Mouse (Mus musculus) kidney, embryonic 16.5 days (tissue): ENCODE measurements at regions not wholly inside any gene's neighbourhood (a gene's known extent, or its start where the extent isn't known, plus 50 kb on each side); places are given as distances from the start of the nearest gene placed in this dataset.
A peak's percentile ranks its signal among the peaks of the same experiment; 100 is the strongest.

Experiments
- ATAC-seq: fragments of 200-750 bp; cut with Nextera tagmentation; 2 replicates; pipeline ENCODE4 v1.8.0; 2017; ENCODE audit warnings: moderate TSS enrichment; ENCODE audit not compliant: low FRiP score, low TSS enrichment
- H3K27ac ChIP-seq: fragments of 300-500 bp; sonication (generic); 2 replicates; pipeline ENCODE4 v1.5.1; 2014; ENCODE audit warnings: low read length
- H3K27me3 ChIP-seq: fragments of 300-500 bp; sonication (generic); 2 replicates; pipeline ENCODE4 v1.6.1; 2014; ENCODE audit warnings: low read length, control low read depth, mixed read lengths; ENCODE audit not compliant: insufficient read depth
- H3K36me3 ChIP-seq: fragments of 300-500 bp; sonication (generic); 2 replicates; pipeline ENCODE4 v1.6.1; 2014; ENCODE audit warnings: low read length, control low read depth, mixed read lengths; ENCODE audit not compliant: insufficient read depth
- H3K4me1 ChIP-seq: fragments of 300-500 bp; sonication (generic); 2 replicates; pipeline ENCODE4 v1.6.1; 2014; ENCODE audit warnings: low read length, control low read depth, mixed read lengths; ENCODE audit not compliant: insufficient read depth
- H3K4me2 ChIP-seq: fragments of 300-500 bp; sonication (generic); replicated peaks from 2 replicates; pipeline ENCODE4 v1.6.1; 2014; ENCODE audit warnings: low read depth, low read length
- H3K4me3 ChIP-seq: fragments of 300-500 bp; sonication (generic); 2 replicates; pipeline ENCODE4 v1.5.1; 2014; ENCODE audit warnings: mild to moderate bottlenecking, low read length
- H3K9ac ChIP-seq: fragments of 300-500 bp; sonication (generic); replicated peaks from 2 replicates; pipeline ENCODE4 v1.6.1; 2014; ENCODE audit warnings: low read length
- H3K9me3 ChIP-seq: fragments of 300-500 bp; sonication (generic); 2 replicates; pipeline ENCODE4 v1.6.1; 2016; ENCODE audit warnings: low read length, control low read depth
- WGBS: fragments of 180-500 bp; shearing (Covaris S2); extraction: QIAGEN DNeasy Blood & Tissue Kit; methylation state at CpG from one replicate; pipeline ENCODE4 v1.1.7; 2014; 5-methylcytosine and 5-hydroxymethylcytosine counted together

- H3K4me3 ChIP-seq = no peak overlapping the region
- no peaks in the 10 kb centered on the region for H3K36me3 ChIP-seq
- H3K27me3 ChIP-seq = no peaks in the 10 kb centered on the region
- H3K4me1 ChIP-seq = peaks cover 14% of the 10 kb centered on the region; the same call in 1 of the 2 replicates
- H3K4me2 ChIP-seq = no peak overlapping the region
- H3K9ac ChIP-seq = no peak overlapping the region
- peak; percentile 84; the same call in 1 of the 2 replicates for ATAC-seq
- no peak overlapping the region for H3K27ac ChIP-seq
- no peaks in the 10 kb centered on the region for H3K9me3 ChIP-seq
- WGBS = 44% methylated on average over 3 of the region's 3 CpGs
Observed at GRCm38 (mm10) chr10:56799307-56799706, 422.2 kb downstream of the Gja1 start.

- WGBS = 25% methylated on average over 3 of the region's 3 CpGs
- no peak overlapping the region for H3K9ac ChIP-seq
- peak; percentile 40; the same call in 1 of the 2 replicates for ATAC-seq
- no peaks in the 10 kb centered on the region for H3K36me3 ChIP-seq
- H3K4me1 ChIP-seq = peaks cover 14% of the 10 kb centered on the region; the same call in 1 of the 2 replicates
- H3K27me3 ChIP-seq = no peaks in the 10 kb centered on the region
- H3K4me2 ChIP-seq = no peak overlapping the region
- H3K4me3 ChIP-seq = no peak overlapping the region
- no peaks in the 10 kb centered on the region for H3K9me3 ChIP-seq
- H3K27ac ChIP-seq = no peak overlapping the region
Observed at GRCm38 (mm10) chr10:56799745-56800144, 422.6 kb downstream of the Gja1 start.

- Histone ChIP-seq H3K36me3 (no peaks in the 10 kb centered on the region), H3K27ac (no peak overlapping the region), H3K9ac (no peak overlapping the region), H3K4me1 (no peaks in the 10 kb centered on the region), H3K4me3 (no peak overlapping the region), H3K9me3 (0 out of 2 replicates have a peak, but pooled peaks cover 2% of the 10 kb centered on the region), H3K27me3 (no peaks in the 10 kb centered on the region), H3K4me2 (no peak overlapping the region)
- WGBS = 83% methylated on average over 1 of the region's 1 CpGs
- ATAC-seq = no peak
Observed at GRCm38 (mm10) chr10:56809006-56809405, 431.9 kb downstream of the Gja1 start.

GRCm38 (mm10) chr10:56822158-56822557, 445.0 kb downstream of the Gja1 start:
- WGBS = 49% methylated on average over 5 of the region's 5 CpGs
- H3K9ac ChIP-seq = no peak overlapping the region
- no peak overlapping the region for H3K4me3 ChIP-seq
- no peaks in the 10 kb centered on the region for H3K9me3 ChIP-seq
- no peak for ATAC-seq
- no peaks in the 10 kb centered on the region for H3K36me3 ChIP-seq
- H3K4me1 ChIP-seq = no peaks in the 10 kb centered on the region
- no peaks in the 10 kb centered on the region for H3K27me3 ChIP-seq
- no peak overlapping the region for H3K4me2 ChIP-seq
- H3K27ac ChIP-seq = no peak overlapping the region

GRCm38 (mm10) chr10:56831331-56831730, 454.2 kb downstream of the Gja1 start:
- Histone ChIP-seq H3K4me1 (no peaks in the 10 kb centered on the region), H3K4me2 (no peak overlapping the region), H3K9me3 (no peaks in the 10 kb centered on the region), H3K4me3 (no peak overlapping the region), H3K27ac (no peak overlapping the region), H3K27me3 (no peaks in the 10 kb centered on the region), H3K36me3 (no peaks in the 10 kb centered on the region), H3K9ac (no peak overlapping the region)
- ATAC-seq = no peak
- WGBS = 85% methylated on average over 1 of the region's 1 CpGs

GRCm38 (mm10) chr10:56831966-56832365, 454.8 kb downstream of the Gja1 start:
- Histone ChIP-seq H3K4me2 (no peak overlapping the region), H3K4me1 (no peaks in the 10 kb centered on the region), H3K9ac (no peak overlapping the region), H3K9me3 (no peaks in the 10 kb centered on the region), H3K27me3 (no peaks in the 10 kb centered on the region), H3K36me3 (no peaks in the 10 kb centered on the region), H3K4me3 (no peak overlapping the region), H3K27ac (no peak overlapping the region)
- 68% methylated on average over 4 of the region's 4 CpGs for WGBS
- ATAC-seq = no peak

- ATAC-seq = no peak
- Histone ChIP-seq H3K36me3 (no peaks in the 10 kb centered on the region), H3K9me3 (no peaks in the 10 kb centered on the region), H3K4me3 (no peak overlapping the region), H3K27me3 (no peaks in the 10 kb centered on the region), H3K9ac (no peak overlapping the region), H3K27ac (no peak overlapping the region), H3K4me2 (no peak overlapping the region), H3K4me1 (no peaks in the 10 kb centered on the region)
- WGBS = 93% methylated on average over 4 of the region's 4 CpGs
Observed at GRCm38 (mm10) chr10:56836130-56836529, 459.0 kb downstream of the Gja1 start.

- ATAC-seq = no peak
- H3K27ac ChIP-seq = no peak overlapping the region
- H3K36me3 ChIP-seq = no peaks in the 10 kb centered on the region
Observed at GRCm38 (mm10) chr10:56839006-56839495, 461.9 kb downstream of the Gja1 start.

GRCm38 (mm10) chr10:56839545-56839944, 462.4 kb downstream of the Gja1 start:
- ATAC-seq = no peak
- 0 out of 2 replicates have a peak, but pooled peaks cover 3% of the 10 kb centered on the region for H3K4me1 ChIP-seq
- H3K9me3 ChIP-seq = no peaks in the 10 kb centered on the region
- H3K36me3 ChIP-seq = no peaks in the 10 kb centered on the region
- H3K27me3 ChIP-seq = no peaks in the 10 kb centered on the region
- H3K4me3 ChIP-seq = no peak overlapping the region
- H3K4me2 ChIP-seq = no peak overlapping the region
- H3K9ac ChIP-seq = no peak overlapping the region
- no peak overlapping the region for H3K27ac ChIP-seq
- 36% methylated on average over 2 of the region's 2 CpGs for WGBS

More at GRCm38 (mm10) chr10:56839006-56839495, 461.9 kb downstream of the Gja1 start:
- H3K9ac ChIP-seq = no peak overlapping the region
- no peak overlapping the region for H3K4me2 ChIP-seq
- H3K9me3 ChIP-seq = no peaks in the 10 kb centered on the region
- 0 out of 2 replicates have a peak, but pooled peaks cover 3% of the 10 kb centered on the region for H3K4me1 ChIP-seq
- no peaks in the 10 kb centered on the region for H3K27me3 ChIP-seq
- H3K4me3 ChIP-seq = no peak overlapping the region
- 52% methylated on average over 9 of the region's 9 CpGs for WGBS

GRCm38 (mm10) chr10:56840732-56841131, 463.6 kb downstream of the Gja1 start:
- WGBS = 80% methylated on average over 5 of the region's 5 CpGs
- H3K4me1 ChIP-seq = 0 out of 2 replicates have a peak, but pooled peaks cover 3% of the 10 kb centered on the region
- H3K9ac ChIP-seq = no peak overlapping the region
- H3K4me3 ChIP-seq = no peak overlapping the region
- H3K27ac ChIP-seq = no peak overlapping the region
- no peak overlapping the region for H3K4me2 ChIP-seq
- H3K9me3 ChIP-seq = peaks cover 2% of the 10 kb centered on the region; the same call in 1 of the 2 replicates
- H3K36me3 ChIP-seq = no peaks in the 10 kb centered on the region
- ATAC-seq = no peak
- no peaks in the 10 kb centered on the region for H3K27me3 ChIP-seq
